17 mouse cellular contexts compared by ENCODE assay signal in the genomic region with DNA sequence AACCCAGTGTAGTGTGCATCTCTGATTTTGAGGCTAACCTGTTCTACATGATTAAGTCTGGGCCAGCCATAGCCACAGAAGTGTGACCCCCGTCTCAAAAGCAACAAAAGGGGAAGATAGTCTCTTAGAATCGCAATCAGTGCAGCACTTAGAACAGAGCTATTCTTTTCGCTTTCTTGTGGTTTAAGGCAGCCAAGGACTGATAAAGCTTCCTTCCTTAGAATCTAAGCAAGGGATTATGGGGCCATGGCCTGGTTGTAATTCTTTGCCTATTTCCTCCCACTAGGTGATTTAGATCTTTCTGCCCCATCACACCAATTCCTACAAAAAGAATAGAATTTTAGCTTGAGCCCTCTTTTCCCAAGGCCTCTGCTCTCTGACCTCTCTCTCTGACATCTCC.
"Had no signal": no experiment of that assay in that cellular context is flagged by ENCODE, and none has a peak within 500 bp of the region (broad histone marks: within the 10 kb centered on the region; RNA-seq: fewer than 3 reads in every experiment).

No protein-coding gene starts in this region.

- H3K9ac ChIP-seq: liver, embryonic 14.5 days; lung, embryonic 14.5 days; midbrain, embryonic 12.5 days; neural tube, embryonic 12.5 days; stomach, embryonic 15.5 days had no signal

- ATAC-seq: midbrain, embryonic 16.5 days had no signal

- H3K9me3 ChIP-seq: midbrain, embryonic 10.5 days; midbrain, embryonic 12.5 days; neural tube, embryonic 12.5 days; stomach, embryonic 15.5 days had no signal

- H3K4me1 ChIP-seq: midbrain, embryonic 12.5 days; neural tube, embryonic 12.5 days had no signal

- H3K36me3 ChIP-seq: midbrain, embryonic 12.5 days had no signal

- H3K27me3 ChIP-seq: neural tube, embryonic 12.5 days; stomach, embryonic 15.5 days had no signal

- H3K27ac ChIP-seq: liver, embryonic 14.5 days; midbrain, embryonic 10.5 days; midbrain, embryonic 12.5 days; neural tube, embryonic 12.5 days; stomach, embryonic 15.5 days; stomach, postnatal 0 days had no signal

- DNase-seq: lung, adult 18-20 months; lung, embryonic 14.5 days; lung, postnatal 10 days; lung, postnatal 4 days; midbrain, embryonic 14.5 days; right cerebral cortex, postnatal 14 days; thymus, adult 18-20 months; thymus, postnatal 14 days; thymus, postnatal 36 days had no signal

- H3K4me3 ChIP-seq: midbrain, embryonic 10.5 days; midbrain, embryonic 12.5 days; myocyte; neural tube, embryonic 12.5 days; stomach, embryonic 15.5 days had no signal

- H3K4me2 ChIP-seq: lung, embryonic 14.5 days; midbrain, embryonic 12.5 days; neural tube, embryonic 12.5 days; stomach, embryonic 15.5 days had no signal
